Mouse (Mus musculus) embryonic facial prominence, embryonic 10.5 days (tissue): ENCODE measurements around the gene Clasp2. TPM values are rescaled to one million over a fixed set of nuclear protein-coding genes. Genes with fewer than 3 reads are reported as not detected.

Source experiments
- DNase-seq: peaks from one replicate; pipeline ENCODE4 v3.0.0-alpha.2; 2017; ENCODE audit warnings: low spot score
- H3K27ac ChIP-seq: fragments of 300-500 bp; sonication (generic); replicated peaks from 2 replicates; pipeline ENCODE4 v1.5.1; 2016; ENCODE audit warnings: mild to moderate bottlenecking
- H3K27me3 ChIP-seq: fragments of 300-500 bp; sonication (generic); replicated peaks from 2 replicates; pipeline ENCODE4 v1.6.1; 2016; ENCODE audit warnings: low read depth, mild to moderate bottlenecking; ENCODE audit not compliant: poor library complexity, severe bottlenecking
- H3K36me3 ChIP-seq: fragments of 300-500 bp; sonication (generic); replicated peaks from 2 replicates; pipeline ENCODE4 v1.6.1; 2016; ENCODE audit warnings: mild to moderate bottlenecking, moderate library complexity
- H3K4me1 ChIP-seq: fragments of 300-500 bp; sonication (generic); 2 replicates; pipeline ENCODE4 v1.6.1; 2016
- H3K4me3 ChIP-seq: fragments of 300-500 bp; sonication (generic); 2 replicates; pipeline ENCODE4 v1.5.1; 2016; ENCODE audit warnings: mild to moderate bottlenecking, moderate library complexity
- H3K9me3 ChIP-seq: fragments of 300-500 bp; sonication (generic); 2 replicates; pipeline ENCODE4 v1.6.1; 2016; ENCODE audit warnings: mild to moderate bottlenecking
- WGBS: fragments of 180-500 bp; shearing (Covaris S2); methylation state at CpG from one replicate; pipeline ENCODE4 v1.1.7; 2016; 5-methylcytosine and 5-hydroxymethylcytosine counted together
- polyA plus RNA-seq: library from polyadenylated mRNA; unstranded; fragments of >200 nt; fragmentation: Nextera tagmentation; extraction: Ambion mirVana; gene quantifications from 2 replicates; pipeline ENCODE4 v1.2.1, GENCODE M21; 2016

Gene Clasp2
- polyA plus RNA-seq, 1 experiment from 2014 or later: 34.3 TPM

- no peaks in the 10 kb centered on the region for H3K27me3 ChIP-seq
- WGBS: 97% methylated on average over 4 of the region's 4 CpGs
- H3K9me3 ChIP-seq: peaks cover under 1% of the 10 kb centered on the region; the same call in 1 of the 2 replicates
- no peak for DNase-seq
- no peak overlapping the region for H3K27ac ChIP-seq
- H3K4me1 ChIP-seq: no peaks in the 10 kb centered on the region
- no peak overlapping the region for H3K4me3 ChIP-seq
- H3K36me3 ChIP-seq: peaks cover 88% of the 10 kb centered on the region
Measured at GRCm38 (mm10) chr9:113957777-113958176, 216.5 kb downstream of the Clasp2 start.

GRCm38 (mm10) chr9:113963718-113964117 is 222.4 kb downstream of the Clasp2 start:
- DNase-seq: no peak
- H3K27ac ChIP-seq: no peak overlapping the region
- H3K27me3 ChIP-seq: no peaks in the 10 kb centered on the region
- H3K9me3 ChIP-seq: peaks cover 2% of the 10 kb centered on the region; the same call in 1 of the 2 replicates
- H3K4me1 ChIP-seq: no peaks in the 10 kb centered on the region
- H3K4me3 ChIP-seq: no peak overlapping the region
- peaks cover 100% of the 10 kb centered on the region for H3K36me3 ChIP-seq

GRCm38 (mm10) chr9:113964415-113964814 is 223.1 kb downstream of the Clasp2 start:
- Histone ChIP-seq H3K9me3 (peaks cover 2% of the 10 kb centered on the region; the same call in 1 of the 2 replicates), H3K4me3 (no peak overlapping the region), H3K36me3 (peaks cover 100% of the 10 kb centered on the region), H3K27me3 (no peaks in the 10 kb centered on the region), H3K27ac (no peak overlapping the region), H3K4me1 (no peaks in the 10 kb centered on the region)
- WGBS: 93% methylated on average over 8 of the region's 8 CpGs
- no peak for DNase-seq

- H3K36me3 ChIP-seq: peaks cover 99% of the 10 kb centered on the region
- no peak overlapping the region for H3K4me3 ChIP-seq
- H3K4me1 ChIP-seq: no peaks in the 10 kb centered on the region
- H3K27me3 ChIP-seq: no peaks in the 10 kb centered on the region
- peaks cover 2% of the 10 kb centered on the region; the same call in 1 of the 2 replicates for H3K9me3 ChIP-seq
- WGBS: 92% methylated on average over 4 of the region's 4 CpGs
- no peak for DNase-seq
- no peak overlapping the region for H3K27ac ChIP-seq
Measured at GRCm38 (mm10) chr9:113966838-113967237, 225.6 kb downstream of the Clasp2 start.

GRCm38 (mm10) chr9:113968967-113969366 is 227.7 kb downstream of the Clasp2 start:
- 95% methylated on average over 7 of the region's 7 CpGs for WGBS
- no peak for DNase-seq
- Histone ChIP-seq H3K27me3 (no peaks in the 10 kb centered on the region), H3K36me3 (peaks cover 97% of the 10 kb centered on the region), H3K9me3 (no peaks in the 10 kb centered on the region), H3K27ac (no peak overlapping the region), H3K4me3 (no peak overlapping the region), H3K4me1 (no peaks in the 10 kb centered on the region)

Other genes starting within 250 kb of the Clasp2 start
- gene Pdcd6ip, start 33.2 kb upstream of the Clasp2 start, polyA plus RNA-seq: 59.9 and 60.8 TPM in 2 replicates
- gene Ubp1, start 189.5 kb downstream of the Clasp2 start, polyA plus RNA-seq: 39.0 and 39.2 TPM in 2 replicates